Mouse (Mus musculus): Measurements from ENCODE around the gene Mcpt9.
"Not testable (repeated sequence)": the region's sequence is repeated elsewhere in the genome, so short reads cannot be mapped to it uniquely, and the experiment has no call there.

DNA sequence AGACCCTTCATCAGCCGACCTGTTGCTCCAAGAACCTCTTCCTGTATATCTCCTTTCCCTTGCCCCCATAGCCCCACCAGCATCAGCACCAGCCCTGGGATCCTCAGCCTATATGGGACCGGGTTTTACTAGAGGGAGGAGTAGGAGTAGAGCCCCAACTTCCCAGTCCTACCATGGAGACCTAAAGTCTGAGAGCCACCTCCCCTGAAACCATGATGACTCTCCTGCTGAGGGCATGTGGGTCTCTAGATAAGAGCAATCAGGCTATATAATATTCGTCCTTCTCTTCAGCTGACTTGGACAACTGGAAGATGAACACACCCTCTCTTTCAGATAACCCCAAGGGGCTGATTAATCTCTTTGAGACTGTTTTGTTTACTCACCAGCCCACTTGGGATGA, 42.8 kb downstream of the Mcpt9 start:
- TF ChIP-seq EP300 (IDR thresholded peaks at IDR 0.05; ENCODE audit: low read depth): peak; percentile 73
- TF ChIP-seq CTCF (IDR thresholded peaks at IDR 0.05; ENCODE audit: low read depth): not testable (repeated sequence)
